Mouse (Mus musculus): ENCODE measurements at regions not wholly inside any gene's neighbourhood (a gene's known extent, or its start where the extent isn't known, plus 50 kb on each side); places are given as distances from the start of the nearest gene placed in this dataset.

- DNase-seq = no peak
Observed at GRCm38 (mm10) chr3:79996803-79997202, 112.5 kb downstream of the Fam198b start.

DNA sequence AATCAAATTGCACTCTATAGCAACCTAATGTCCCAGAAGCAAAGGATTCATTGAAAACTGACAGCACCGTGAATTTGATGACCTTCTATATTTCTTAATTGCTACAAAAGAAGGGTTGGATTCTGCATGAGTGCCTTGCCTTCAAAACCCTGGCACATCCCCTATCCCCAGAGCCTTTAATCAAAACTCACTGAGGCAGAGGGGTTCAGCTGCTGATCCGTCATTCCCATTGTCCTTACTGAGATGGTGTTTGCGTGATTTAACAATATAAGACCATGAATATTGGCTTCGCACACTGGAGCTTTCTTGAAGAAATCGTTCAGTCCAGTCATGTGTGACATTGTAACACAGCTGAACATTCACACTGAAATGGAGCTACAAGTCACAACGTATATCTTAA is 118.0 kb downstream of the Fam198b start:
- DNase-seq = no peak

- no peak for DNase-seq
Observed at GRCm38 (mm10) chr3:80003300-80004090, 119.2 kb downstream of the Fam198b start.

DNA sequence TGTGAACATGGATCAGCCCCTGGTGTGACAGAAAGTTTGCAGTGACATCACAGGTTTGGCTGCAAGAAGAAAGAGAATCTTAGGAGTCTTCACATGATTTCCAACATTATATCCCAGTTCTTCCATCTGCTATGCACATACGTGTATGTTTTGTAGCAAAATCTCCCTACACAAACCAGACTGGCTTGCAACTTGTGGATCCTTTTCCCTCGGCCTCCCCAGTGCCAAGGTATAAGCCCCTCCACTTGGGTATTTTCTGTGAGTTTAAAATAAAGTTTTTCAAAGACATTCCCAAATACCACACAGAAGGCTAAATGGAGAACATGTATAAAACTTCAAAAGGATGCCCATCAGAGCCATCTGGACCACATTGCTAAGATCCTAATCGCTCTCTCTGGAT is 120.2 kb downstream of the Fam198b start:
- DNase-seq = no peak

GRCm38 (mm10) chr3:80004966-80005365 is 120.6 kb downstream of the Fam198b start:
- DNase-seq = no peak

- no peak for DNase-seq
Observed at GRCm38 (mm10) chr3:80005371-80005770, 121.0 kb downstream of the Fam198b start.

DNA sequence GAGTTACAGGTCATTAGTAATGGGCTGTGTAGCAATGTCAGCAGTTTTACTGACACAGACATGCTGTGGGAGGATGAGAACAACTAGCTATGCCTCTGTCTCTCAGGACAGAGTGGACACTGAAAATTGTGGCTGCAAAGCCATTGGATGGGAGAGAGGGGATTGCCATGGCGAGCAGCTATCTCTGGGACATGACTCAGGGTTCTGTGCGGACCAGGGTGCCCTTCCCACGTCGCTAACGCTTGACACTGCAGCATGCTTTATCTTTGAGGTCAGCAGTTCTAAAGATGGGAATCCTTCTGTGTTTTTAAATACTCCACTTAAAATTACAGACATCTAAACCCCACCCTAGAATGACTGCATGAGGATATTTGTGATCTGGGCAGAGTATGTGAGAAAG is 121.9 kb downstream of the Fam198b start:
- DNase-seq = no peak

- no peak for DNase-seq
Observed at GRCm38 (mm10) chr3:80007006-80007405, 122.7 kb downstream of the Fam198b start.

DNA sequence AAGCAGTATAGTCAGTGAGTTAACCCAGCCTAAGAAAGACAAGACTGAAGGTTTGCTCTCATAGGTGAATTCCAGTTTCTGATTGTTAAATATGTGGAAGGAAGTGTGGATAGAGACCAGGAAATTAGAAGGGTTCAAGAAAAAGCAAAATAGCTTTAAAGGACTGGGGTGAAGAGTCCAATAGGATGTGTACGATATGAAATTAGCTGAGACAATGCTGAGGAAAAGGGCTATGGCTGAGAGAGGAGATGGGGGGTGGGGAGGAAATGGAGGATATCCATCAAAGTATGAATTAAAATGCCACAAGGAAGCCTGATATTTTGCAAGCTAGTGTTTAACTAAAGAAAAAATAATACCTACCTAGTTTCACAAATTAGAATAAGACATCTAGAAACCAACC is 124.9 kb downstream of the Fam198b start:
- DNase-seq = no peak

DNA sequence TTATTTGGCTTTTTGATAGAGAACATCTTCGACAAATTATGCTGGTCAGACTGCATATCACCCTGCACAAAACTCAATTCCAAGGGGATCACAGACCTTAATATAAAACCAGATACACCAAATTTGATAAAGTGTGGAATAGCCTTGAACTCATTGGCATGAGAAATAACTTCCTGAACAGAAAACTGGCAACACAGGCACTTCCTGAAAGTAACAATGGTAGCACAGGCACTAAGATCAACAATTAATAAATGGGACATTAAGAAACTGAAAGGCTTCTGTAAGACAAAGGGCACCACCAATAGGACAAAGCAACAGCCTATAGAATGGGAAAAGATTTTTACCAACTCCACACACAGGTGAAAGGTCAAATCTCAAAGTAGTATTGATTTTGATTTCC is 141.5 kb downstream of the Fam198b start:
- no peak for DNase-seq

- DNase-seq = no peak
Observed at GRCm38 (mm10) chr3:80033071-80033470, 148.7 kb downstream of the Fam198b start.

GRCm38 (mm10) chr3:80038553-80039129 is 154.3 kb downstream of the Fam198b start:
- no peak for DNase-seq

DNA sequence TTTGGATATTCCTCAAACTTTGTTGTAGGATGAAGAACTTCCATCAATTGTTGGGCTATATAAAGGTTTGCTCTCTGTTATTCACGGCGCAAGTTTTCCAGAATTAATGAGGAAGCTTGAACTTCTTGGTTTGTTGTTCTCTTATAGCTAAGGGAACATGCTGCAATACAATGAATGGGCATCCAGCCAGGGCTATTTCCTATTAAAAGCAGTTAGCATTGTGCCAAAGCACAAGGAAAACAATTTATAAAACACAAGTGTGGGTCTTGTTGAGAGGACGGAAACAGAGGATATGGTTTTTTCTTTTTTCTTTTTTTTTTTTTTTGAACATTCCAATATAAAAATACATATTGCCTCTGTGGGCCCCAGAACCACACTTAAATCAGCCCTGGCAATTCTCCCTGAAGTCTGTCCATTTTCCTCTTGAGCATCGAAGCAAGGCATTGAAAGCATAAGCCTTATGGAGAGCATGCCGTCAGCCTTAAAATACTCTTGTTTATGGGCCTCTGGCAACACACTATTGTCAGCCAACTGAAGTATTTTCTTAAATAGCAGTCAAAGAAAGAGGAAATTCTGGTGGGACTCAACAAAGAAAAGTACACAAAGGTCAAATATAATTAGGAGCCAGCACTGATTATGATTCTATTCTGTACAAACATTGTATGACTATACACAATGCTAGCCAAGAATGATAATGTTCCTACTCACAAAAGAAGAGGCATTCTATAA is 158.6 kb downstream of the Fam198b start:
- DNase-seq = no peak

- no peak for DNase-seq
Observed at GRCm38 (mm10) chr3:80049495-80050225, 165.3 kb downstream of the Fam198b start.

DNA sequence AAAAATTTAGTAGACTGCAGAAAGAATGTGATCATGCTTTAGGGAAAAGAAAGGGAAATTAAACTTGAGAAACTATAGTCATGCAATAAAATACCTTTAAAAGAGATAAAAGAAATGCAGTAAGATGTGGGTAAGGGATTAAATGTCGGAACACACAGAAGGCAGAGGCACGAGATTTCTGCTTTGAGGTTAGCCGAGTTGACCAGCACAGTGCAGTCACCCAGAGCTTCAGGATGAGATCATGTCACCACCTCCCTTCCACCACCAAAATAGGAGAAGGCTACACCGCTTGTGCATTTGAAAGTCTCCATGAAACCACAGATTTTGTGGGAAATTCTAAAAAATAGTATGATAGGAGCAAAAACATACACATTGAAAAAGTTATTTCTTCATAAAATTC is 166.6 kb downstream of the Fam198b start:
- no peak for DNase-seq

DNA sequence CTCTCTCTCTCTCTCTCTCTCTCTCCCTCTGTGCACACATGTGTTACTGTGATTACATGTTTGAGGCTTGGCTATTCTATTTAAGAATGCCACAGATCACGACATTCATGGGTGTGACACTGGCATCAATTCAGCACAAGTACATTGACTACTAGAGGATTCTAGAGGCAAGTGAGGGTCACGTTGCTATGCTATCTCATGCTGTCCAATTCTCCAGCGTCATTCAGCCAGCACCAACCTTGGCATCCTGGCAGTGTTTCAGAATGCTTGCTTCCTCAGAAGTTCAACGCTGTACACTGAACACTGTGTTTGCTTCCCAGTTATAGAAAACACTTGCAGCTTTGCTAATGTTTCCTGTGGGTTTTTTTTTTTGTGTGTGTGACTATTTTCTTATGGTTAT is 167.6 kb downstream of the Fam198b start:
- no peak for DNase-seq

DNA sequence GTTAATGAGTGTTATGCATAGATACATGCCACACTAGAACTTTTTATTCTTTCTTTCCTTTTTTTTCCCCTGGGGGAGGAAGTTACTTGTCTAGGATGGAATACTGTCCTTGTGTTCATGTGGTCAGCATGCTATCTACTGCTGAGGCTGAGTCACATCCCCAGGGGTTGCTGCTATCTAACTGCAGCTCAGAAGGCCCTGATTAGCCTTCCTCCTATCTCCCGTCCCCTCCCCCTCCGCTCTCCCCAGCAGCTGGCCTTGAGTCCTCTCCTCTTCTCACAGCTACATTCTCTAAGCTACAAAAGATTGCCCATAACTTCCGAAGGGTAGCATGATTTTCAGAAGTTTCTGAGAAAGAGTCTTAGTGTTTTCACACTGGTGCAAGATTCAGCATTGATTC is 168.5 kb downstream of the Fam198b start:
- DNase-seq = no peak

- no peak for DNase-seq
Observed at GRCm38 (mm10) chr3:80053435-80053834, 169.1 kb downstream of the Fam198b start.

GRCm38 (mm10) chr3:80056636-80057350 is 172.5 kb downstream of the Fam198b start:
- DNase-seq = no peak

DNA sequence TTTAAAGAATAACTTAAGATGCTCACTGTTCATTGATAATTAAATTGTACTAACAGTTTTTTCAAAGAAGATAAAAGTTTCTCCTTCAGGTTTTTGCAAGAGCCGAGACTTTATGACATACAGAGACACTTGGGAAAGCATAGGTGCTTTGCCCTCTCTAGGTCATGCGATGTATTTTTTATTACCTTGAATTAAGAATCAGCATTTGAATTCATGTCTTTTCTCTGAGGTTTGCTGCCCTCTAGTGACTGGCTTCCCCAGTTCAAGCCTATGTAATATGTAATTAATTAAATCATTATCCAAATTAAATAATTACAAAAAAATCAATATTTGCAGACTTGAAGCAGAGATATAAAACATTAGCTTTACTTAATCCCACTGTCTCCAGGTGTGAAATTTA is 174.4 kb downstream of the Fam198b start:
- no peak for DNase-seq

GRCm38 (mm10) chr3:80070726-80071125 is 186.4 kb downstream of the Fam198b start:
- DNase-seq = no peak

DNA sequence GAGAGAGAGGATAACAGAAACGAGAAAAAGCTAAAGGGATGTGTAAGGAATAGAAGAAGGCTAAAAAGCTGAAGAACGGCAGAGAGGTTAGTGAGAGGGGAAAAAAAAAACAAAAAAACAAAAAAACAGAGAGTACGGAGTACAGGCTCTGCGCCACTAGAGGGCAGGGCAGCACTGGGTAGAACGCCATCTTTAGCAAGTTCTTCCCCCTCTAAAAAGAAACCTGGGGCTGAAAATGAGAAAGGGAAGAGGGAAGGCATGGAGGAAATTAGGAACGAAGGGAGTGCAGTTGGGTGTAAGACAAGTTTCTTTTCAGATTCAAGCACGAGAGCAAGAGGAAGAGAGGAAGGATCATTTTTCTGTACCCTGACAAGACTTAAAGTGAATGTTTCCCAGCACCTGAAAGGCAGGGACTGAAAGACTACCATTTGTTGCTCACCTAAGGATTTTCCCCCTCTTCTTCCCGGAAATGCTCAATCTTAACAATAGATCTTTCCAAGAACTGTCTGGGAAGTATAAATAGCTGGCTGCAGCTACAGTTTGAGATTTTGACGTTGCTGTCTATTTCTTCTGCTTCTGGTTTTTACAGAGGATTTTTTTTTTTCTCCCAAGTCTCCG is 195.6 kb downstream of the Fam198b start:
- peak; percentile 25 for DNase-seq
